Mouse (Mus musculus): Measurements from ENCODE around the gene Dlg2. TPM values are rescaled to one million over a fixed set of nuclear protein-coding genes. Genes with fewer than 3 reads are reported as not detected.

Dlg2 gene
- total and polyA plus RNA-seq, 3 experiments = 0.49 to 0.68 TPM; not detected in 1

GRCm38 (mm10) chr7:90569130-90569529 lies 92.7 kb downstream of the Dlg2 start:
- DNase-seq (ENCODE audit: low spot score) (no peak), ATAC-seq (ENCODE audit: extremely low read depth, insufficient number of reproducible peaks, low FRiP score, poor library complexity, severe bottlenecking) (no peak)
- Histone ChIP-seq H3K4me3 (ENCODE audit: low read depth, low read length) (no peak overlapping the region), H3K4me1 (ENCODE audit: insufficient read depth, low read depth, low read length) (no peaks in the 10 kb centered on the region), H3K9me3 (replicated peaks) (no peaks in the 10 kb centered on the region), H3K36me3 (replicated peaks) (no peaks in the 10 kb centered on the region), H3K27me3 (ENCODE audit: insufficient read depth, low read length) (no peaks in the 10 kb centered on the region)
- TF ChIP-seq POLR2AphosphoS5 (IDR thresholded peaks at IDR 0.05; ENCODE audit: insufficient replicate concordance, low read depth, low read length) = no peak
- TF ChIP-seq GATA1 (IDR thresholded peaks at IDR 0.05; ENCODE audit: borderline replicate concordance, low read length) = no peak
- no peak for TF ChIP-seq GATA2 (IDR thresholded peaks at IDR 0.05; ENCODE audit: borderline replicate concordance, low read depth, low read length)
- no peak for TF ChIP-seq CTCF (IDR thresholded peaks at IDR 0.05; ENCODE audit: low read depth, low read length)
- TF ChIP-seq TAL1 (conservative IDR thresholded peaks at IDR 0.05; ENCODE audit: low read depth, low read length) = no peak

- Histone ChIP-seq H3K27me3 (ENCODE audit: insufficient read depth, low read length) (no peaks in the 10 kb centered on the region), H3K4me3 (ENCODE audit: low read depth, low read length) (no peak overlapping the region), H3K4me1 (ENCODE audit: insufficient read depth, low read depth, low read length) (no peaks in the 10 kb centered on the region), H3K36me3 (replicated peaks) (no peaks in the 10 kb centered on the region), H3K9me3 (replicated peaks) (no peaks in the 10 kb centered on the region)
- ATAC-seq (ENCODE audit: extremely low read depth, insufficient number of reproducible peaks, low FRiP score, poor library complexity, severe bottlenecking) (no peak), DNase-seq (ENCODE audit: low spot score) (no peak)
- no peak for TF ChIP-seq GATA2 (IDR thresholded peaks at IDR 0.05; ENCODE audit: borderline replicate concordance, low read depth, low read length)
- no peak for TF ChIP-seq CTCF (IDR thresholded peaks at IDR 0.05; ENCODE audit: low read depth, low read length)
- no peak for TF ChIP-seq POLR2AphosphoS5 (IDR thresholded peaks at IDR 0.05; ENCODE audit: insufficient replicate concordance, low read depth, low read length)
- TF ChIP-seq TAL1 (conservative IDR thresholded peaks at IDR 0.05; ENCODE audit: low read depth, low read length) = no peak
- TF ChIP-seq GATA1 (IDR thresholded peaks at IDR 0.05; ENCODE audit: borderline replicate concordance, low read length) = no peak
Observed at GRCm38 (mm10) chr7:90587795-90588194, 111.3 kb downstream of the Dlg2 start.

- H3K9me3 ChIP-seq (replicated peaks) = no peaks in the 10 kb centered on the region
- H3K27me3 ChIP-seq (ENCODE audit: insufficient read depth, low read length) = no peaks in the 10 kb centered on the region; the same call in 1 of the 2 replicates
- DNase-seq (ENCODE audit: low spot score) = no peak
- no peaks in the 10 kb centered on the region for H3K36me3 ChIP-seq (replicated peaks)
- no peak for ATAC-seq (ENCODE audit: extremely low read depth, insufficient number of reproducible peaks, low FRiP score, poor library complexity, severe bottlenecking)
- H3K4me1 ChIP-seq (ENCODE audit: insufficient read depth, low read depth, low read length) = no peaks in the 10 kb centered on the region
- TF ChIP-seq CTCF (IDR thresholded peaks at IDR 0.05; ENCODE audit: low read depth, low read length) = no peak
- TF ChIP-seq GATA2 (IDR thresholded peaks at IDR 0.05; ENCODE audit: borderline replicate concordance, low read depth, low read length) = no peak
- TF ChIP-seq GATA1 (IDR thresholded peaks at IDR 0.05; ENCODE audit: borderline replicate concordance, low read length) = no peak
- TF ChIP-seq TAL1 (conservative IDR thresholded peaks at IDR 0.05; ENCODE audit: low read depth, low read length) = no peak
- TF ChIP-seq POLR2AphosphoS5 (IDR thresholded peaks at IDR 0.05; ENCODE audit: insufficient replicate concordance, low read depth, low read length) = no peak
- no peak overlapping the region for H3K4me3 ChIP-seq (ENCODE audit: low read depth, low read length)
Observed at GRCm38 (mm10) chr7:90588318-90588717, 111.8 kb downstream of the Dlg2 start.

GRCm38 (mm10) chr7:90609764-90610163 lies 133.3 kb downstream of the Dlg2 start:
- DNase-seq (ENCODE audit: low spot score) (no peak), ATAC-seq (ENCODE audit: extremely low read depth, insufficient number of reproducible peaks, low FRiP score, poor library complexity, severe bottlenecking) (no peak)
- Histone ChIP-seq H3K27me3 (ENCODE audit: insufficient read depth, low read length) (no peaks in the 10 kb centered on the region), H3K36me3 (replicated peaks) (no peaks in the 10 kb centered on the region), H3K4me3 (ENCODE audit: low read depth, low read length) (no peak overlapping the region), H3K4me1 (ENCODE audit: insufficient read depth, low read depth, low read length) (no peaks in the 10 kb centered on the region), H3K9me3 (replicated peaks) (no peaks in the 10 kb centered on the region)
- no peak for TF ChIP-seq CTCF (IDR thresholded peaks at IDR 0.05; ENCODE audit: low read depth, low read length)
- no peak for TF ChIP-seq GATA2 (IDR thresholded peaks at IDR 0.05; ENCODE audit: borderline replicate concordance, low read depth, low read length)
- no peak for TF ChIP-seq GATA1 (IDR thresholded peaks at IDR 0.05; ENCODE audit: borderline replicate concordance, low read length)
- no peak for TF ChIP-seq POLR2AphosphoS5 (IDR thresholded peaks at IDR 0.05; ENCODE audit: insufficient replicate concordance, low read depth, low read length)
- TF ChIP-seq TAL1 (conservative IDR thresholded peaks at IDR 0.05; ENCODE audit: low read depth, low read length) = no peak

GRCm38 (mm10) chr7:90630546-90630945 lies 154.1 kb downstream of the Dlg2 start:
- no peaks in the 10 kb centered on the region for H3K9me3 ChIP-seq (replicated peaks)
- no peak for DNase-seq (ENCODE audit: low spot score)
- ATAC-seq (ENCODE audit: extremely low read depth, insufficient number of reproducible peaks, low FRiP score, poor library complexity, severe bottlenecking) = no peak
- no peaks in the 10 kb centered on the region for H3K36me3 ChIP-seq (replicated peaks)
- no peak overlapping the region for H3K4me3 ChIP-seq (ENCODE audit: low read depth, low read length)
- no peaks in the 10 kb centered on the region for H3K27me3 ChIP-seq (ENCODE audit: insufficient read depth, low read length)
- no peaks in the 10 kb centered on the region for H3K4me1 ChIP-seq (ENCODE audit: insufficient read depth, low read depth, low read length)
- TF ChIP-seq TAL1 (conservative IDR thresholded peaks at IDR 0.05; ENCODE audit: low read depth, low read length) = no peak
- no peak for TF ChIP-seq POLR2AphosphoS5 (IDR thresholded peaks at IDR 0.05; ENCODE audit: insufficient replicate concordance, low read depth, low read length)
- TF ChIP-seq CTCF (IDR thresholded peaks at IDR 0.05; ENCODE audit: low read depth, low read length) = no peak
- TF ChIP-seq GATA2 (IDR thresholded peaks at IDR 0.05; ENCODE audit: borderline replicate concordance, low read depth, low read length) = no peak
- TF ChIP-seq GATA1 (IDR thresholded peaks at IDR 0.05; ENCODE audit: borderline replicate concordance, low read length) = no peak

GRCm38 (mm10) chr7:90649512-90649911 lies 173.0 kb downstream of the Dlg2 start:
- Histone ChIP-seq H3K36me3 (replicated peaks) (no peaks in the 10 kb centered on the region), H3K4me3 (ENCODE audit: low read depth, low read length) (no peak overlapping the region), H3K4me1 (ENCODE audit: insufficient read depth, low read depth, low read length) (no peaks in the 10 kb centered on the region), H3K9me3 (replicated peaks) (no peaks in the 10 kb centered on the region), H3K27me3 (ENCODE audit: insufficient read depth, low read length) (no peaks in the 10 kb centered on the region)
- TF ChIP-seq POLR2AphosphoS5 (IDR thresholded peaks at IDR 0.05; ENCODE audit: insufficient replicate concordance, low read depth, low read length) (no peak), CTCF (IDR thresholded peaks at IDR 0.05; ENCODE audit: low read depth, low read length) (no peak), GATA1 (IDR thresholded peaks at IDR 0.05; ENCODE audit: borderline replicate concordance, low read length) (no peak), TAL1 (conservative IDR thresholded peaks at IDR 0.05; ENCODE audit: low read depth, low read length) (no peak), GATA2 (IDR thresholded peaks at IDR 0.05; ENCODE audit: borderline replicate concordance, low read depth, low read length) (no peak)
- ATAC-seq (ENCODE audit: extremely low read depth, insufficient number of reproducible peaks, low FRiP score, poor library complexity, severe bottlenecking) (no peak), DNase-seq (ENCODE audit: low spot score) (no peak)

Measured in G1E (cell line).